Mouse (Mus musculus): ENCODE measurements at regions not wholly inside any gene's neighbourhood (a gene's known extent, or its start where the extent isn't known, plus 50 kb on each side); places are given as distances from the start of the nearest gene placed in this dataset.
A peak's percentile ranks its signal among the peaks of the same experiment; 100 is the strongest.
"Not testable (repeated sequence)": the region's sequence is repeated elsewhere in the genome, so short reads cannot be mapped to it uniquely, and the experiment has no call there.

DNA sequence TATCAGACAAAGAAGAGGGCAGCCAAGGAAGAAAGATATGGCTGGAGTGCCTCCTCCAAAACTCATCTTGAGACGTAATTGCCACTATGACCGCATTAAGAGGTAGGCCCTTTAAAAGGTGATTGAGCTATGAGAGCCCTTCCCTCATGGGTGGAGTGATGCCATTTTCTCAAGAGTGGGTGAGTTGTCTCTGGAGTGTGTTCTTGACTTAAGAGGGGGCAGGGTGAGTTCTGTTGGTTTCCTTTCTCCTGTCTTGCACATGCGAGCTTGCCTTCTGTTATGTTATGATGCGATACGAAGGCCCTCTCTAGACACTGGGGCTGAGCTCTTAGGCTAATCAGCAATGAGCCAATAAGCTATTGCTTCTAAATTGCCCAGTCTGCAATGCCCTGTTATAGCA, 198.2 kb upstream of the Pkdcc start:
- no peak for ATAC-seq (ENCODE audit: extremely low read depth, insufficient number of reproducible peaks, low FRiP score, poor library complexity, severe bottlenecking)

DNA sequence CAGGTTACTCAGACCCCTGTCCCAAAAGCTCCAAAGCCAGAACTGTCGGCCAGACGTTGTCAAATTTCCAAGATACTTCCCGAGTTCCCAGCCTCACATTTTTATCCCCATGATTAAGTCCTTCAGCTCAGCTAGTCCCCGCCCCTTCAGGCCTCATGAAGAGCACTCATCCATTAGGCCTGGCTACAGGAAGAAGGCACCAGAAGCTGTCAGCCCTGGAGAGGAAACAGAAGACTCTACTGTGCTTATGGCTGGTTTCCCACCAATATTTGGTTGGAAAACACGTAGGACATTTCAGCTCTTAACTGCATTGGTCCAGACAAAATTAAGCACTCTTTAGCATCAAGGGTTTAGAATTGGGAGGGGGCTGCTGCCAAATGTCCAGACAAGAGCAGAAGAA, 195.8 kb upstream of the Pkdcc start:
- no peak for ATAC-seq (ENCODE audit: extremely low read depth, insufficient number of reproducible peaks, low FRiP score, poor library complexity, severe bottlenecking)

GRCm38 (mm10) chr17:83020576-83020975, 194.5 kb upstream of the Pkdcc start:
- ATAC-seq (ENCODE audit: extremely low read depth, insufficient number of reproducible peaks, low FRiP score, poor library complexity, severe bottlenecking), result no peak

GRCm38 (mm10) chr17:83025340-83025816, 189.7 kb upstream of the Pkdcc start:
- peak; percentile 54; the same call in 1 of the 2 replicates for ATAC-seq (ENCODE audit: extremely low read depth, insufficient number of reproducible peaks, low FRiP score, poor library complexity, severe bottlenecking)

DNA sequence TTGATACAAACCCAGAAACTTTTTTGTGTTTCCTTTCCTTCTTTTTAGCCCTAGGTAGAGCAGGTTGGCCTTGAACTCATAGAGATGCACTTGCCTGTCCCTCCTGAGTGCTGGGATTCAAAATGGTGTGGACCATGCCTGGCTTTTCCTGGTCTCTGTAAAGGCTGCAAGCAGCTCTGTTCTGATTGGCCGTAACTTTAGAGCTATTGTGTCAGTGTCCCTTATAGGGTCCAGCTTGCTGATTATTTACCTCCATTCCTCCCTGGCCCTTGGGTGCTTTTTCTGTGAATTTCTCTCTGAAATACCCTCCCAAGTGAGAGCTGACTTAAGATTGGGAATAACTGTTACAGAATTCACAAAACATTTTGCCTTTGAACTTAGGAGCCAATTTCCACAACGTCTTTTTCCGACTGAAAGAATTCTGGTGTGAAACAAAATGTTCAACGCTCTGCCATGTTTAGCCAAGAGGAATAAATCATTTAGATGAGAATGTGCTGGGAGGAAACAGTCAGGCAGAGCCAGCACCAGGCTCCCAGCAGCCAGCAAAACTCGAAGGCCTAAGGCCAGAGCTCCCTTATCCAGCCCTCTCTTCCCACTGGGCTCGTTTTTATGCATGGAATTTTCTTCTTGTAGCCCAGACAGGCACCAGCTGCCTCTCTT, 180.0 kb upstream of the Pkdcc start:
- no peak for ATAC-seq (ENCODE audit: extremely low read depth, insufficient number of reproducible peaks, low FRiP score, poor library complexity, severe bottlenecking)

GRCm38 (mm10) chr17:83035574-83035918, 179.5 kb upstream of the Pkdcc start:
- no peak for ATAC-seq (ENCODE audit: extremely low read depth, insufficient number of reproducible peaks, low FRiP score, poor library complexity, severe bottlenecking)

- no peak for ATAC-seq (ENCODE audit: extremely low read depth, insufficient number of reproducible peaks, low FRiP score, poor library complexity, severe bottlenecking)
Observed at GRCm38 (mm10) chr17:83039563-83039962, 175.5 kb upstream of the Pkdcc start.

- no peak for ATAC-seq (ENCODE audit: extremely low read depth, insufficient number of reproducible peaks, low FRiP score, poor library complexity, severe bottlenecking)
Observed at GRCm38 (mm10) chr17:83044515-83044914, 170.6 kb upstream of the Pkdcc start.

- ATAC-seq (ENCODE audit: extremely low read depth, insufficient number of reproducible peaks, low FRiP score, poor library complexity, severe bottlenecking), result no peak
Observed at GRCm38 (mm10) chr17:83049972-83050535, 165.0 kb upstream of the Pkdcc start.

- ATAC-seq (ENCODE audit: extremely low read depth, insufficient number of reproducible peaks, low FRiP score, poor library complexity, severe bottlenecking), result no peak
Observed at GRCm38 (mm10) chr17:83050591-83051197, 164.4 kb upstream of the Pkdcc start.

DNA sequence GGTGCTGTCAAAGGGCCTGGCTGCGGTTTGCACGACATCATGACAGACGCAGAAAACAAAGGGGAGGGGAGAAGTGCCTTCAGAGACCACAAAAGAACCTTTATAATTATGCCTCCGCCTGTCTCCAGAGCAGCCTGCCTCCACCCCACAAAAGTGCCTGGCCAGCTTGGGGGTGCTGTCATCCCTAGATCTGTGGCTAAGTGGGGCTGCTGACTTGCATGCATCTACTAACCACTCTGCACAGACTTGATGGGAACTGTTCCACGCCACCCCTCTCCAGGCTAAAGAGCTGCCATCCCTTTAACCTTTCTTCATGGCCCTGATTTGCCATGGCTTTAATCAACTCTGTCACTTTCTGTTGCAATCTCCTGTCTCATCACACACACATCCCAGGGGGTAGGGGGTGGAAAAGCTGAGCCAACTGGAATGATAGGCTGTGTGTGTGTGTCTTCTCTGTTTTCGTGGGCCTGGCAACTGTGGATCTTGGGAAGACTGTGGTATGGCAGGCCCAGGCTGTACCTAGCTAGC, 162.4 kb upstream of the Pkdcc start:
- ATAC-seq (ENCODE audit: extremely low read depth, insufficient number of reproducible peaks, low FRiP score, poor library complexity, severe bottlenecking), result no peak

- no peak for ATAC-seq (ENCODE audit: extremely low read depth, insufficient number of reproducible peaks, low FRiP score, poor library complexity, severe bottlenecking)
Observed at GRCm38 (mm10) chr17:83057832-83058231, 157.3 kb upstream of the Pkdcc start.

DNA sequence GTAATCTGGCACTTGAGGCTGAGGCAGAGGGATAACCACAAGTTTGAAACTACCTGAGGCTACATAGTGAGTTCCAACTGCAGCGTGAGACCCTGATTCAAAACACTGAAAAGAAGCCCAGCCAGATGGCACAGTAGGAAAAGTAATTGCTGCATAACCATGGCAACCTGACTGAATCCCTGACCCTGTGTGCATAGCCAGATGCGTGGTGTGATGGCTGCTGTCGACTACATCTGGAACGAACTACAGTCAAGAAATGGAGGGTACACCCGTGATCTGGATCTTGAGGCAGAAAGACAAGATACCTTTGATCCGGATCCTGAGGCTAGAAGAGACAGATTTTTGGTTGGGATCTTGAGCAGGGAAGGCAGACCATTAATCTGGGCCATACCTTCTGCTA, 153.2 kb upstream of the Pkdcc start:
- ATAC-seq (ENCODE audit: extremely low read depth, insufficient number of reproducible peaks, low FRiP score, poor library complexity, severe bottlenecking), result no peak

GRCm38 (mm10) chr17:83063848-83064247, 151.2 kb upstream of the Pkdcc start:
- ATAC-seq (ENCODE audit: extremely low read depth, insufficient number of reproducible peaks, low FRiP score, poor library complexity, severe bottlenecking), result no peak

DNA sequence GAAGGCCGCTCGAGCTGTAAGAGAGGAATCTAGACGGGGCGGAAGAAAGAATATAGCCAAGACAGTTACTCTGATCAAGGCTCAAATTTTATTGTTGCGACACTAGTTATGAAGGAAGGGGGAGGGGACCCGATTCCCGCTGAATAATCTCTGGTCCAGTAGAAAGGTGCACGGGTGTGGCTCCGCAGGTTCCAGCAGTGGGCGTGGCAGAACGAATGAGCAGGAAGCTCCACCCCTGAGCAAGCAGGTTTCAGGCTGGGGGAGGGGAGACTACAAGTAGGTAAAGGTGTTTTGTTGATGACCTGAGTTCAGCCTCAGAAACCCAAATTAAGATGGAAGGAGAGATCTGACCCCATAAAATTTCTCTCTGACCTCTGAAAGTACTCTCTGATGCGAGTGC, 150.7 kb upstream of the Pkdcc start:
- ATAC-seq (ENCODE audit: extremely low read depth, insufficient number of reproducible peaks, low FRiP score, poor library complexity, severe bottlenecking), result not testable (repeated sequence)

GRCm38 (mm10) chr17:83069246-83069645, 145.8 kb upstream of the Pkdcc start:
- no peak for ATAC-seq (ENCODE audit: extremely low read depth, insufficient number of reproducible peaks, low FRiP score, poor library complexity, severe bottlenecking)

DNA sequence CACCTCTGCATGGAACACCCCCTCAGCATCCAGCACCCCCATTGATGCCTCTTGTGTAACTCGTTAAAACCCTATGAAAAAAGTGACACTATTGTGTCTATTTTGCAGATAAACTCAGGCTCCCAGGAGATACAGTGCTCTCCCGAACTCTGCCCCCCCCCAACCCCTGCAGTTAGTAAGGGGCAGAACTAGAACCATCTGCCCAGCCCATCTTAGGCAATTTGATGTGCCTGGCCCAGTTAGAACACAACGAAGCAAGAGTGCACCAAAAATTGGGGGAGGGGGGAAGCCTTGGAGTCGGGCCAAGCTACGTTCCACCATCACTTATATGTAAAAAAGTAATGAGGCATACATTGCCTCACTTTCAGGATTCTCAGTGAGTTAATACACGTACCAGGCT, 143.3 kb upstream of the Pkdcc start:
- ATAC-seq (ENCODE audit: extremely low read depth, insufficient number of reproducible peaks, low FRiP score, poor library complexity, severe bottlenecking), result no peak

DNA sequence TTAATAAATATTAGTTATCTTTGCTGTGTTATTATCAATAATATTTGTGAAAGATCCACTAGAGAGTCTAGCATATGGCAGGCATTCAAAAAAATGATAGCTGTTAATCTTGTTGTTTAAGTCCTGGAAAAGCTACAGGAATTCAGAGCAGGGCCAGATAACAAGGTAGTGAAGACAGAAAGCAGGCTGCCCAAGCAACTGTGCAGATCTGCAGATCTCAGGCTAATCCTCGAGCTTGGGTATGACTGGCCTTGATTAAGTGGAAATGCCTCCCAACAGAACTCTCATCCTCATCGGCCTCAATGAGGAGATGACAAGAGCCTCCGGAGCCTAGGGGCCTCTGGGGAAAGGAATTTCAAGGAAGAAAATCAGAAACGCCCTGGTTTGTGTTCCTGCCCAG, 142.9 kb upstream of the Pkdcc start:
- ATAC-seq (ENCODE audit: extremely low read depth, insufficient number of reproducible peaks, low FRiP score, poor library complexity, severe bottlenecking), result no peak

- ATAC-seq (ENCODE audit: extremely low read depth, insufficient number of reproducible peaks, low FRiP score, poor library complexity, severe bottlenecking), result no peak
Observed at GRCm38 (mm10) chr17:83074893-83075292, 140.2 kb upstream of the Pkdcc start.
